Mouse (Mus musculus) ES-Bruce4 (cell line): ENCODE results near the gene Rhd.

ENCODE experiments used
- CTCF ChIP-seq: IDR thresholded peaks from one replicate; pipeline ENCODE4 v1.8.1; 2011; ENCODE audit warnings: low read depth, low read length
- POLR2A ChIP-seq: IDR thresholded peaks from one replicate; pipeline ENCODE4 v1.8.1; 2011; ENCODE audit warnings: low read length; ENCODE audit not compliant: insufficient read depth

DNA sequence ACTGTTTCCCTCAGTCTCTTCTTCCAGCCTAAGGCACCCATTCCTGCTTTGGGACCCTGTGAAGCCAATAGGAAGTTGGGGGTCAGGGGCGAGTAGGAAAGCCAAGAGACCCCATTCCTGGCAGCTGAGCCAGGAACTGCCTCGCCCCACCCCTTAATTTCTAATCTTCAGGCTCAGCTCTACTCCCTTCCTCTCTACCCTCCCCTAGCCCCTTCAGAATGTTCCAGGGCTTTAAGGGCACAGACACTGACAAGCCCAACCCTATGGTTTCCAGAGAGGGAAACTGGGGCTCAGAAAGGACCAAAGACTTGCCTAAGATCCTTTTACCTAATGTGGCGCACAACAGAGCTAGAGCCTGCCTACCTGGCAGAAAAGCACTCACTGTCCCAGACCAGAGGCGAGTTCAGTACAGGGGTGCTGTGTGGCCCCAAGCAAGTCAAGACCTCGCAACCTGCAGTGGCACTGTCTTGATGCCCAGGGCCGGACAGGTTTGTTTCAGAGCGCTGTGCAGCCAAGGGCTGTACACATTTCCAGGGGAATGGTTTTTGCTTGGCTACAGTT, 5.6 kb downstream of the Rhd start:
- TF ChIP-seq POLR2A = no peak
- no peak for TF ChIP-seq CTCF
